Mouse (Mus musculus) limb, embryonic 11.5 days (tissue): ENCODE results near the gene Sphk2. TPM values are rescaled to one million over a fixed set of nuclear protein-coding genes. Genes with fewer than 3 reads are reported as not detected.
A peak's percentile ranks its signal among the peaks of the same experiment; 100 is the strongest.

Experiments used
- ATAC-seq: fragments of 200-750 bp; cut with Nextera tagmentation; 2 replicates; pipeline ENCODE4 v1.8.0; 2017; ENCODE audit warnings: low read depth; ENCODE audit not compliant: insufficient number of reproducible peaks, low FRiP score, low TSS enrichment
- DNase-seq: peaks from one replicate; pipeline ENCODE4 v3.0.0-alpha.2; 2015; ENCODE audit warnings: low spot score
- H3K27ac ChIP-seq: fragments of 300-500 bp; sonication (generic); replicated peaks from 2 replicates; pipeline ENCODE4 v1.5.1; 2014; ENCODE audit warnings: low read depth, mild to moderate bottlenecking, low read length
- H3K27me3 ChIP-seq: fragments of 300-500 bp; sonication (generic); 2 replicates; pipeline ENCODE4 v1.6.1; 2014; ENCODE audit warnings: mild to moderate bottlenecking, low read length, mixed read lengths; ENCODE audit not compliant: control insufficient read depth, insufficient read depth
- H3K36me3 ChIP-seq: fragments of 300-500 bp; sonication (generic); 2 replicates; pipeline ENCODE4 v1.6.1; 2014; ENCODE audit warnings: mild to moderate bottlenecking, low read length, moderate library complexity, mixed read lengths; ENCODE audit not compliant: control insufficient read depth, insufficient read depth
- H3K4me1 ChIP-seq: fragments of 300-500 bp; sonication (generic); 2 replicates; pipeline ENCODE4 v1.6.1; 2014; ENCODE audit warnings: low read length, mixed read lengths; ENCODE audit not compliant: control insufficient read depth, insufficient read depth
- H3K4me2 ChIP-seq: fragments of 300-500 bp; sonication (generic); 2 replicates; pipeline ENCODE4 v1.6.1; 2014; ENCODE audit warnings: low read depth, mild to moderate bottlenecking, moderate library complexity; ENCODE audit not compliant: severe bottlenecking
- H3K4me3 ChIP-seq: fragments of 300-500 bp; sonication (generic); 2 replicates; pipeline ENCODE4 v1.5.1; 2014; ENCODE audit warnings: low read depth, low read length
- H3K9ac ChIP-seq: fragments of 300-500 bp; sonication (generic); 2 replicates; pipeline ENCODE4 v1.6.1; 2014; ENCODE audit warnings: mild to moderate bottlenecking, low read length
- H3K9me3 ChIP-seq: fragments of 300-500 bp; sonication (generic); 2 replicates; pipeline ENCODE4 v1.6.1; 2016; ENCODE audit warnings: low read length; ENCODE audit not compliant: control insufficient read depth
- WGBS: fragments of 180-500 bp; shearing (Covaris S2); extraction: QIAGEN DNeasy Blood & Tissue Kit; methylation state at CpG from one replicate; pipeline ENCODE4 v1.1.7; 2014; 5-methylcytosine and 5-hydroxymethylcytosine counted together
- polyA plus RNA-seq: library from polyadenylated mRNA; unstranded; fragments of >200 nt; fragmentation: Nextera tagmentation; extraction: Ambion mirVana; gene quantifications from 2 replicates; pipeline ENCODE4 v1.2.1, GENCODE M21; 2014

Sphk2 gene
- polyA plus RNA-seq, 1 experiment from 2014 or later, result 28.4 TPM

DNA sequence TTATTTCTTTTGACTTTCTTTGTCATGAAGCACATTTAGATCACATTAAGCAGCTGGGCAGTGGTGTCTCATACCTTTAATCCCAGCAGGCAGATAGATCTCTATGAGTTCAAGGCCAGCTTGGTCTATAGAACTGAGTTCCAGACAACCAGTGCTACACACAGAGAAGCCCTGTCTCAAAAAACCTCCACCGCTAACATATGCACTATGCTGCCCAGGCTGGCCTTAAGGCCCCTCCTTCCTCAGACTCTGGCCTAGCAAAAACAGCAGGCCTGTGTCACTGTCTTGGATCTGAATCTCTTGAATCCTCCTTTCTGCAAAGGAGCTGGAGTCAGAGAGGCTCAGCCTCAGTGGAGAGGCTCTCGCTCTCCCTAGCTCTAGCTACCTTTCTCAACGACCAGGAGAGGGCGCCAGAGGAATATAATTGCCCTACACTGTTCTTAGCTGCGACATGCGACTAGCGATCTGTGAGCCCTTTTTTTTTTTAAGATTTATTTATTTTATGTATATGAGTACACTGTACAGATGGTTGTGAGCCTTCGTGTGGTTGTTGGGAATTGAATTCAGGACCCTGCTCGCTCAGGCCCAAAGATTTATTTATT is 21.5 kb upstream of the Sphk2 start:
- Histone ChIP-seq H3K36me3 (no peaks in the 10 kb centered on the region), H3K27me3 (no peaks in the 10 kb centered on the region), H3K4me1 (no peaks in the 10 kb centered on the region), H3K27ac (no peak overlapping the region), H3K9me3 (no peaks in the 10 kb centered on the region), H3K4me2 (no peak overlapping the region), H3K9ac (no peak overlapping the region), H3K4me3 (no peak overlapping the region)
- 6% methylated on average over 9 of the region's 9 CpGs for WGBS
- DNase-seq (peak; percentile 91), ATAC-seq (peak; percentile 61)

DNA sequence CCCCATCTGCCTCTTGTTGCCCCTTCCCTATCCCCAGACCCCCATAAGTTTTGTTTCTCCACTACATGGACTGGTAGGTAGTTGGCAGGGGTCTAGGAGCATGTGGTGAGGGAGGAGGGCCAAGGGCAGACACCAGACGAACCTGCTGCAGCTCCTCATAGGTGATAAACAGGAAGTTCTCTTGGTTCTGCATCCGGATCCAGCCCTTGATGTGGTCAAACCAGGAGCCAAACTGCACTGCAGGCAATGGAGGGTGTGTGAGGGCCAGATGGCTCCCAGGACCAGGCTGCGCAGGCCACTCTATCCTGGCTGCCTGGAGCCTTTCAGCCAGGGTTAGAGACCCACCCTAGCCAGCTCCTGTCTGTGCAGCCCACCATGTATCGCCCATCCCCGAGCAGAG is 15.7 kb upstream of the Sphk2 start:
- WGBS, result 71% methylated on average over 5 of the region's 5 CpGs
- DNase-seq, result no peak

DNA sequence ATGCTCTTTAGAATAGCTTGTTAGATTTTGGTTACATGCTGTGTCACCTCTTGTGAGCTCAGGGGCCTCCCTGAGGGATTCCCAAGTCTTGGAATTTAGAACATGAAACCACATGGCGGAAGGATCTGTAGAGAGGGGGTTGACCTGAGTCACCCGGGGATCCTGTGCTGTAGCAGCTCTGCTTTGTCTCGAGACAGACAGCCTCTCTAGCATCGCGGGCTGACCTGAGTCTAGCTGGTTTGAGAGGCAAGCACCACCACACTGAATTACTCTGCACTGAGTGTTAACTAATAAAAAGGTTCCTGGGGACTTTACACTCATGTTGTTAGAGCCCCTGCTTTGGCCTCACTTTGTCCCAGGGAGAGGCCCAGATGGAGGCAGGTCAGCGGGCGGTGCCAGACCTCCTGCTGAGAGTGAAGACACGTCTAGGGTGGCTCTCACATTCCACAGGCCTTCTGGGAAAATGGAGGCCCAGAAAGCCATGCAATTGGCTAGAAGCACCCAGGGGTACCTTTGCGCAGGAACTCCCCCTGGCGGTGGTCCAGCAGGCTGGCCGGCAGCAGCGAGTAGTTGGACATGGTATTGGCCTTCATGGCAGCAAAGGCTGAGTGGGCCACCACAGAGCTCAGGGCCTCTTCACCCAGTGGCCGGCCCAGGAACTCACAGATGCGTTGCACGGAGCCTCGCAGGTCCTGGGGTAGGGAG is 13.1 kb upstream of the Sphk2 start:
- Histone ChIP-seq H3K9ac (peak overlapping the region; percentile 22; the same call in 1 of the 2 replicates), H3K36me3 (0 out of 2 replicates have a peak, but pooled peaks cover 4% of the 10 kb centered on the region), H3K27ac (0 out of 2 replicates have a peak overlapping the region, but pooled peaks have one; percentile 56), H3K4me1 (peaks cover 8% of the 10 kb centered on the region; the same call in 1 of the 2 replicates), H3K9me3 (no peaks in the 10 kb centered on the region), H3K4me3 (no peak overlapping the region), H3K4me2 (no peak overlapping the region; the same call in 1 of the 2 replicates), H3K27me3 (0 out of 2 replicates have a peak, but pooled peaks cover 2% of the 10 kb centered on the region)
- ATAC-seq (no peak), DNase-seq (peak; percentile 82)
- WGBS, result 15% methylated on average over 16 of the region's 16 CpGs

More for the DNA sequence above, 15.7 kb upstream of the Sphk2 start:
- Histone ChIP-seq H3K4me2 (no peak overlapping the region), H3K36me3 (0 out of 2 replicates have a peak, but pooled peaks cover 2% of the 10 kb centered on the region), H3K9ac (no peak overlapping the region), H3K4me1 (peaks cover 8% of the 10 kb centered on the region; the same call in 1 of the 2 replicates), H3K27me3 (0 out of 2 replicates have a peak, but pooled peaks cover 2% of the 10 kb centered on the region), H3K27ac (no peak overlapping the region), H3K9me3 (no peaks in the 10 kb centered on the region), H3K4me3 (no peak overlapping the region)
- no peak for ATAC-seq

DNA sequence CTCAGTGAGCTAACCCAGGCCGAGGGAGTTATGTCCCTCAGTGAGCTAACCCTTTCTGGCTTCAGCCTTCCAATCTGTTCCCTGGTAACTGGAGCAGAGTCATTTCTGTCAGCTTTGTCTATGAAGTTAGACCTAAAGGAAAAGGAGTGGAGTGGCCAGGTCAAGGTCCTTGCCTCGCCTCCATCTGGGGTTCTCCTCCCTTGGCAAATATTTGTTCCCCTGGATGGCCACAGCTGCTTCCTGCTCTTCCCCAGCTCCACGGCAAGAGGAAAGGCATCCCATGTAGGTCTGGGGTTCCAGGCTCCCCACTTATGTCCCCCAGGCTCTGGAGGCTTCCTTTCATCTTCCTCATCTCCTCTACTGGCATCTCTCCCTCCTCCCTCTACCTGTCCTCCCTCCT is 9.8 kb upstream of the Sphk2 start:
- Histone ChIP-seq H3K27me3 (0 out of 2 replicates have a peak, but pooled peaks cover 2% of the 10 kb centered on the region), H3K4me2 (no peak overlapping the region), H3K27ac (no peak overlapping the region), H3K36me3 (peaks cover 29% of the 10 kb centered on the region; the same call in 1 of the 2 replicates), H3K4me3 (no peak overlapping the region), H3K4me1 (peaks cover 8% of the 10 kb centered on the region; the same call in 1 of the 2 replicates), H3K9ac (no peak overlapping the region), H3K9me3 (no peaks in the 10 kb centered on the region)
- ATAC-seq (no peak), DNase-seq (no peak)
- WGBS, result 81% methylated on average over 3 of the region's 3 CpGs

DNA sequence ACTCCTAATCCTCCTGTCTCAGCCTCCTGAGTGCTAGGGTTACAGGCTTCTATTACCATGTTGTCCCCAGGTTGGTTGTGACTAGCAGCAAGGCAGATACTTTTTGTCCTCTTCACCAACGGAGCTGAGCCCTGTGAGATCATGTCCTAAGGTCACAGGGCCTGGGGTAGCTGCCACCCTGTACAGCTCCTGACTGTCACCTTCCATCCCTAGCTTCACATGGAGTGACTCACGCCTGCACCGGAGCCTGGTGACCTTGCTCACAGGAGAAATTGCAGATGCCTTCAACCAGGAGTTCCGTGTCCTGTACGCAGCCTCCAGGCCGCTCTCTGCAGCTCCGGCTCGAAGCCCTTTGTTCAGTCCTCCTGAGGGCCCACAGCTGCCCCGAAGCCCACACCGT is 8.6 kb upstream of the Sphk2 start:
- DNase-seq (no peak), ATAC-seq (no peak)
- 97% methylated on average over 10 of the region's 10 CpGs for WGBS

GRCm38 (mm10) chr7:45725713-45726112 is 7.9 kb upstream of the Sphk2 start, which contains the start of gene Spaca4:
TSS of gene Spaca4 (minus strand) at chr7:45725813.
- no peak for DNase-seq
- H3K9me3 ChIP-seq, result no peaks in the 10 kb centered on the region
- no peaks in the 10 kb centered on the region for H3K27me3 ChIP-seq
- H3K9ac ChIP-seq, result 0 out of 2 replicates have a peak within 1 kb of the TSS, but pooled peaks have one; percentile 7
- H3K4me1 ChIP-seq, result peaks cover 4% of the 10 kb centered on the region; the same call in 1 of the 2 replicates
- H3K36me3 ChIP-seq, result peaks cover 37% of the 10 kb centered on the region
- ATAC-seq, result no peak
- WGBS, result 90% methylated on average over 11 of the region's 11 CpGs
- H3K27ac ChIP-seq, result no peak within 1 kb of the TSS
- no peak within 1 kb of the TSS for H3K4me2 ChIP-seq
- H3K4me3 ChIP-seq, result 0 out of 2 replicates have a peak within 1 kb of the TSS, but pooled peaks have one; percentile 5

More for the DNA sequence above, 8.6 kb upstream of the Sphk2 start:
- H3K4me2 ChIP-seq, result no peak overlapping the region
- peaks cover 8% of the 10 kb centered on the region; the same call in 1 of the 2 replicates for H3K4me1 ChIP-seq
- H3K36me3 ChIP-seq, result peaks cover 31% of the 10 kb centered on the region
- no peaks in the 10 kb centered on the region for H3K9me3 ChIP-seq
- no peak overlapping the region for H3K27ac ChIP-seq
- no peaks in the 10 kb centered on the region for H3K27me3 ChIP-seq
- H3K9ac ChIP-seq, result no peak overlapping the region
- no peak overlapping the region for H3K4me3 ChIP-seq

- DNase-seq, result no peak
- H3K4me2 ChIP-seq, result no peak overlapping the region
- 0 out of 2 replicates have a peak overlapping the region, but pooled peaks have one; percentile 7 for H3K9ac ChIP-seq
Measured at GRCm38 (mm10) chr7:45725151-45725550, 7.3 kb upstream of the Sphk2 start.

GRCm38 (mm10) chr7:45723781-45724180 is 6.0 kb upstream of the Sphk2 start:
- Histone ChIP-seq H3K9ac (no peak overlapping the region), H3K27me3 (no peaks in the 10 kb centered on the region), H3K4me2 (no peak overlapping the region), H3K4me1 (0 out of 2 replicates have a peak, but pooled peaks cover 6% of the 10 kb centered on the region), H3K27ac (no peak overlapping the region), H3K36me3 (peaks cover 46% of the 10 kb centered on the region), H3K4me3 (no peak overlapping the region), H3K9me3 (no peaks in the 10 kb centered on the region)
- 94% methylated on average over 14 of the region's 14 CpGs for WGBS
- ATAC-seq (no peak), DNase-seq (no peak)

More at GRCm38 (mm10) chr7:45725151-45725550, 7.3 kb upstream of the Sphk2 start:
- H3K27me3 ChIP-seq, result no peaks in the 10 kb centered on the region
- ATAC-seq, result no peak
- no peaks in the 10 kb centered on the region for H3K9me3 ChIP-seq
- H3K27ac ChIP-seq, result no peak overlapping the region
- H3K36me3 ChIP-seq, result peaks cover 39% of the 10 kb centered on the region
- no peaks in the 10 kb centered on the region for H3K4me1 ChIP-seq
- 0 out of 2 replicates have a peak overlapping the region, but pooled peaks have one; percentile 5 for H3K4me3 ChIP-seq
- 91% methylated on average over 9 of the region's 9 CpGs for WGBS
